Mouse (Mus musculus) kidney, postnatal 0 days (tissue): ENCODE data around the gene Prdm1. TPM values are rescaled to one million over a fixed set of nuclear protein-coding genes. Genes with fewer than 3 reads are reported as not detected.

Source experiments
- ATAC-seq: fragments of 200-750 bp; cut with Nextera tagmentation; replicated peaks from 2 replicates; pipeline ENCODE4 v1.8.0; 2017; ENCODE audit warnings: low read depth, moderate number of reproducible peaks, moderate TSS enrichment, moderate library complexity; ENCODE audit not compliant: low FRiP score
- DNase-seq: peaks from one replicate; pipeline ENCODE4 v3.0.0-alpha.2; 2016; ENCODE audit warnings: low spot score
- H3K27ac ChIP-seq: fragments of 300-500 bp; sonication (generic); 2 replicates; pipeline ENCODE4 v1.5.1; 2014; ENCODE audit warnings: mild to moderate bottlenecking
- H3K27me3 ChIP-seq: fragments of 300-500 bp; sonication (generic); 2 replicates; pipeline ENCODE4 v1.6.1; 2014; ENCODE audit warnings: low read length, mixed read lengths; ENCODE audit not compliant: insufficient read depth
- H3K36me3 ChIP-seq: fragments of 300-500 bp; sonication (generic); 2 replicates; pipeline ENCODE4 v1.6.1; 2014; ENCODE audit warnings: low read length, mixed read lengths; ENCODE audit not compliant: insufficient read depth
- H3K4me1 ChIP-seq: fragments of 300-500 bp; sonication (generic); replicated peaks from 2 replicates; pipeline ENCODE4 v1.6.1; 2014; ENCODE audit warnings: antibody characterized with exemption, low read length, mixed read lengths; ENCODE audit not compliant: insufficient read depth
- H3K4me2 ChIP-seq: fragments of 300-500 bp; sonication (generic); 2 replicates; pipeline ENCODE4 v1.6.1; 2014; ENCODE audit warnings: mild to moderate bottlenecking, low read length, moderate library complexity, mixed read lengths
- H3K4me3 ChIP-seq: fragments of 300-500 bp; sonication (generic); replicated peaks from 2 replicates; pipeline ENCODE4 v1.5.1; 2014; ENCODE audit warnings: low read depth, low read length
- H3K9ac ChIP-seq: fragments of 300-500 bp; sonication (generic); 2 replicates; pipeline ENCODE4 v1.6.1; 2014; ENCODE audit warnings: low read depth, low read length
- H3K9me3 ChIP-seq: fragments of 300-500 bp; sonication (generic); replicated peaks from 2 replicates; pipeline ENCODE4 v1.6.1; 2016; ENCODE audit warnings: low read length, inconsistent platforms, mixed read lengths
- CTCF ChIP-seq: IDR thresholded peaks from 2 replicates; pipeline ENCODE4 v1.5.1; 2016; ENCODE audit warnings: antibody characterized with exemption, low read depth, mild to moderate bottlenecking, moderate library complexity
- WGBS: fragments of 180-500 bp; shearing (Covaris S2); extraction: QIAGEN DNeasy Blood & Tissue Kit; methylation state at CpG from one replicate; pipeline ENCODE4 v1.1.7; 2014; 5-methylcytosine and 5-hydroxymethylcytosine counted together
- polyA plus RNA-seq: library from polyadenylated mRNA; unstranded; fragments of >200 nt; fragmentation: Nextera tagmentation; extraction: Ambion mirVana; gene quantifications from 2 replicates; pipeline ENCODE4 v1.2.1, GENCODE M21; 2015

The Prdm1 gene
- polyA plus RNA-seq, 1 experiment from 2014 or later = 1.3 TPM

DNA sequence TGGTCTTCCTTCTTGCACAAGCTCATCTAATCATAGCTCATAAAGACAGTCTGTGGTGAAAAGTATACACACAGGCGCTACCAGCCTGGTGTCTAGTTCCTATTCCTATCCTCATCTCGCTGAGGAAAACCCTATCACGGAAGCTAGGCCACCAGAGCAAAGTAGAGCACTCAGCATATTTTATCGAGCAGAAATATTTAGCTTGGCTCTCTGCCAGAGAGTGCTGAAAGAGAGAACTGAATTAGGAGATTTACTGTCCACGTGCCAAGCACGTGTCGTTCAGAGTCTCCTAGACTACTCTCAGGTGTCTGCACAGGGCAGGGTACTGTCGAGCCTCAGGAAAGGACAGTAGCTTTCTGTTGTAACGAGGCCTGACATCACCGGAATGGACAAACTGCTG is 54.0 kb downstream of the Prdm1 start:
- H3K4me1 ChIP-seq = no peaks in the 10 kb centered on the region
- H3K27ac ChIP-seq = no peak overlapping the region
- no peak overlapping the region for H3K9ac ChIP-seq
- ATAC-seq (peak; percentile 84), DNase-seq (peak; percentile 86)
- H3K27me3 ChIP-seq = no peaks in the 10 kb centered on the region
- no peak overlapping the region for H3K4me3 ChIP-seq
- no peak overlapping the region for H3K4me2 ChIP-seq
- no peaks in the 10 kb centered on the region for H3K9me3 ChIP-seq
- no peak for TF ChIP-seq CTCF
- 7% methylated on average over 10 of the region's 10 CpGs for WGBS
- no peaks in the 10 kb centered on the region for H3K36me3 ChIP-seq

DNA sequence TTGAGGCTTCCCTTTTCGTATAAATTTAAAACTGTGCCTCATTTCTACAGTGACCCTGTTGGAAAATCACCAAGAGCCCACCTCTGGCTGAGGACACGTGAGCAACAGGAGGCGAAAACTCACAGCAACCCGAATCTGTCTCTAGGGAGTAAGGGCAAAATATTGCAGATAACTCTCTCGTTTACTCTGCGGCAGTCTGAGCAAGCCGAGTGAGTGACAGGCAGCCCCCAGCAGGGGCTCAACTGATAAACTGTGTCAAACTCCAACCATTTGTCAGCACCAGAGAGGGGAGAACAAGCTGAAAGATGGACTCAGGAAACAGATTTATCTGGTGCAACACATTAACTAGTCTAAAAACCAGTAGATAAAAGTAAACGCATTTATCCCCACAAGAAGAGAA is 62.7 kb downstream of the Prdm1 start:
- ATAC-seq = no peak

DNA sequence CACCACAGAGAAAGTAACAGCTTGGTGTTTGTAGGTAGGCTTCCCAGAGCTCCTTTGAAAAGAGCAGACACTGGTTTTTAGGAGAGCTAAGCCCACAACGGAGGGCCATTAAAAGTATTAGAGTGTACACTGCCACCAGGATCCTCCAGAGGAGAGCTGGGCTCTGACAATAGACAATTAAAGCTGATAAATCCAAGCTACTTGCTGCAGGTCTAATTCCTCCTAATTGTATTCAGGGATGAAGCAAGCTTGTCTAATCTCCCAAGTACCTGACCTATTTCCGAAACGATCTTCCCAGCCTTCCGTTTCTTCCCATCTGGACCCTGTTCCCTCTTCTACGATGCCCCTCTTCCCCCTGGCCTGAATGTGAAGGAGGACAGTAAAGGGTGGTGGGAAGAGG is 63.7 kb downstream of the Prdm1 start:
- DNase-seq = no peak
- no peak for TF ChIP-seq CTCF
- no peaks in the 10 kb centered on the region for H3K36me3 ChIP-seq
- no peak for ATAC-seq
- no peaks in the 10 kb centered on the region for H3K4me1 ChIP-seq
- H3K4me3 ChIP-seq = no peak overlapping the region
- no peak overlapping the region for H3K9ac ChIP-seq
- H3K9me3 ChIP-seq = no peaks in the 10 kb centered on the region
- 88% methylated on average over 5 of the region's 5 CpGs for WGBS
- H3K27me3 ChIP-seq = 0 out of 2 replicates have a peak, but pooled peaks cover 12% of the 10 kb centered on the region
- H3K27ac ChIP-seq = no peak overlapping the region
- no peak overlapping the region for H3K4me2 ChIP-seq

More for the DNA sequence above, 62.7 kb downstream of the Prdm1 start:
- no peak overlapping the region for H3K27ac ChIP-seq
- WGBS = 28% methylated on average over 8 of the region's 8 CpGs
- TF ChIP-seq CTCF = no peak
- no peak overlapping the region for H3K9ac ChIP-seq
- no peak overlapping the region for H3K4me3 ChIP-seq
- no peak for DNase-seq
- no peak overlapping the region for H3K4me2 ChIP-seq
- 0 out of 2 replicates have a peak, but pooled peaks cover 12% of the 10 kb centered on the region for H3K27me3 ChIP-seq
- H3K4me1 ChIP-seq = no peaks in the 10 kb centered on the region
- H3K36me3 ChIP-seq = no peaks in the 10 kb centered on the region
- no peaks in the 10 kb centered on the region for H3K9me3 ChIP-seq

DNA sequence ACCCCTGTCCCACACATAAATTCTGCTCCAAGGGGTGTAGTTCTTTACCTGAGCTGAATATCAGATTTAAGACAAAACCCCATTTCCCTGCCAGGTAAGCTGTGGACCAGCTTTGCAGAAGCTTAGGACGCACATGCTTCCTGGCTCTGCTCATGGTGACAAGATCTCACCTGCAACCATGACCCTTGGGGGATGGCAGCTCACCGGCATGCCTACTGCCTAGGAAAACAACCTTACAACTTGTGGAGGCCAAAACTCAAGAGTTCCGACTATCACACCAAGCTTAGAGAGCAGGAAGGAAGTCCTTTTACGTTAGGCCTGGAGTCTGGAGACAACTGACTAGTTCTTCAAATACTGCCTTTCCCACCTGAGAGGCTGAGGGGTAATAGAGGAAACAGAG is 64.4 kb downstream of the Prdm1 start:
- 0 out of 2 replicates have a peak, but pooled peaks cover 12% of the 10 kb centered on the region for H3K27me3 ChIP-seq
- no peaks in the 10 kb centered on the region for H3K36me3 ChIP-seq
- H3K4me1 ChIP-seq = no peaks in the 10 kb centered on the region
- DNase-seq (no peak), ATAC-seq (no peak)
- no peak for TF ChIP-seq CTCF
- H3K9me3 ChIP-seq = no peaks in the 10 kb centered on the region
- no peak overlapping the region for H3K9ac ChIP-seq
- H3K4me3 ChIP-seq = no peak overlapping the region
- no peak overlapping the region for H3K4me2 ChIP-seq
- H3K27ac ChIP-seq = no peak overlapping the region
- 81% methylated on average over 4 of the region's 4 CpGs for WGBS

DNA sequence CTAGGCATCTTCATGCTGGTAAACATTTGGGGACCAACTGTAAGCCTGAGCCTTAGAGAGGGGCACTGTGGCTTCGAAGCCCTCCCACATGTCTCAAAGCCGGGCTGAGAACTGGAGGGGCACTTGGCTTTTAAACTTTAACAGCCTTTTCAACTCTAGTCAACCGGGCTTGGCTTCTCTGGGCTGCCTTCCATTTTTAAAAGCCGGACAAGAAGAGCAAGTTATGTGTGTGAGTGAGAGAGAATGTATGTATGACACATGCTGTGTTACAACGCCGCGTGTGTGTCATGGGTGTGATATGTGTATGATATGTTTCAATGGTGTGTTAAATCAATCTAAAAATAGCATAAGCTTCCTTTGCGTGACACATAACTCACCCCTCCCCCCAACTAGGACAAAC is 66.0 kb downstream of the Prdm1 start:
- H3K36me3 ChIP-seq = no peaks in the 10 kb centered on the region
- no peak overlapping the region for H3K9ac ChIP-seq
- DNase-seq = no peak
- no peak overlapping the region for H3K4me3 ChIP-seq
- H3K9me3 ChIP-seq = no peaks in the 10 kb centered on the region
- H3K4me1 ChIP-seq = 0 out of 2 replicates have a peak, but pooled peaks cover 4% of the 10 kb centered on the region
- no peak overlapping the region for H3K27ac ChIP-seq
- 74% methylated on average over 8 of the region's 8 CpGs for WGBS
- H3K4me2 ChIP-seq = no peak overlapping the region
- ATAC-seq = no peak
- H3K27me3 ChIP-seq = 0 out of 2 replicates have a peak, but pooled peaks cover 12% of the 10 kb centered on the region
- TF ChIP-seq CTCF = no peak

DNA sequence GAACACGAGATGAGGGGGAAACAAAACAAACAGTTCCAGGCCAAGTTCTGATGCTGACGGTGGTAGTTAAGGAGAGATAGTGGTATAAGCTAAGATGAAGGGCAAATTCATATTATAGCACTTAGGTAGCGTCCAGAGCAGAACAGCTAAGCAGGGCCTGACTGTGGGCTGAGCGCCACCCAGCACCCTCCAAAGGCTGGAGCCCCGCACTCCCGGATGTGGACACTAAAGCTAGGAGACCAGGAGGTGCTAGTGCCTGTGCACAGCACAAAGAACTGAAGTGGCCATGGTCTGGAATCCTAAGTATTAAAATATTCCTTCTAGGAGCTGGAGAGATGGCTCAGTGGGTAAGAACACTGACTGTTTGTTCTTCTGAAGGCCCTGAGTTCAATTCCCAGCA is 67.2 kb downstream of the Prdm1 start:
- ATAC-seq = no peak
- Histone ChIP-seq H3K9me3 (no peaks in the 10 kb centered on the region), H3K36me3 (no peaks in the 10 kb centered on the region), H3K4me2 (no peak overlapping the region), H3K9ac (no peak overlapping the region), H3K27ac (no peak overlapping the region), H3K4me1 (0 out of 2 replicates have a peak, but pooled peaks cover 9% of the 10 kb centered on the region), H3K4me3 (no peak overlapping the region), H3K27me3 (0 out of 2 replicates have a peak, but pooled peaks cover 12% of the 10 kb centered on the region)
- 97% methylated on average over 6 of the region's 6 CpGs for WGBS
- no peak for TF ChIP-seq CTCF
- no peak for DNase-seq

- ATAC-seq (no peak), DNase-seq (peak; percentile 54)
- WGBS = 26% methylated on average over 6 of the region's 6 CpGs
- TF ChIP-seq CTCF = peak; percentile 54
- Histone ChIP-seq H3K4me1 (0 out of 2 replicates have a peak, but pooled peaks cover 9% of the 10 kb centered on the region), H3K36me3 (no peaks in the 10 kb centered on the region), H3K9me3 (no peaks in the 10 kb centered on the region), H3K4me2 (no peak overlapping the region), H3K27ac (no peak overlapping the region), H3K9ac (no peak overlapping the region), H3K4me3 (no peak overlapping the region), H3K27me3 (0 out of 2 replicates have a peak, but pooled peaks cover 12% of the 10 kb centered on the region)
Observed at GRCm38 (mm10) chr10:44460095-44460810, 68.0 kb downstream of the Prdm1 start.
